Mouse (Mus musculus): ENCODE measurements at regions not wholly inside any gene's neighbourhood (a gene's known extent, or its start where the extent isn't known, plus 50 kb on each side); places are given as distances from the start of the nearest gene placed in this dataset.

- Histone ChIP-seq H3K27me3 (replicated peaks) (no peaks in the 10 kb centered on the region), H3K4me2 (no peak overlapping the region), H3K9ac (no peak overlapping the region), H3K36me3 (no peaks in the 10 kb centered on the region), H3K4me3 (replicated peaks) (no peak overlapping the region), H3K4me1 (no peaks in the 10 kb centered on the region), H3K27ac (no peak overlapping the region), H3K9me3 (no peaks in the 10 kb centered on the region)
- ATAC-seq (ENCODE audit: insufficient read depth, low FRiP score, low read depth) = no peak
- 78% methylated on average over 1 of the region's 1 CpGs for WGBS
Observed at GRCm38 (mm10) chr3:19426130-19426556, 202.3 kb downstream of the 1700064H15Rik start.

GRCm38 (mm10) chr3:19425322-19425721 is 203.2 kb downstream of the 1700064H15Rik start:
- Histone ChIP-seq H3K27ac (no peak overlapping the region), H3K4me1 (no peaks in the 10 kb centered on the region), H3K4me3 (replicated peaks) (no peak overlapping the region), H3K4me2 (no peak overlapping the region), H3K27me3 (replicated peaks) (no peaks in the 10 kb centered on the region), H3K36me3 (no peaks in the 10 kb centered on the region), H3K9ac (no peak overlapping the region), H3K9me3 (no peaks in the 10 kb centered on the region)
- no peak for ATAC-seq (ENCODE audit: insufficient read depth, low FRiP score, low read depth)
- 95% methylated on average over 1 of the region's 1 CpGs for WGBS

GRCm38 (mm10) chr3:19424384-19424783 is 204.1 kb downstream of the 1700064H15Rik start:
- H3K4me3 ChIP-seq (replicated peaks) = no peak overlapping the region
- no peaks in the 10 kb centered on the region for H3K9me3 ChIP-seq
- ATAC-seq (ENCODE audit: insufficient read depth, low FRiP score, low read depth) = no peak
- no peak overlapping the region for H3K27ac ChIP-seq
- no peaks in the 10 kb centered on the region for H3K4me1 ChIP-seq
- H3K27me3 ChIP-seq (replicated peaks) = no peaks in the 10 kb centered on the region
- no peak overlapping the region for H3K4me2 ChIP-seq
- no peaks in the 10 kb centered on the region for H3K36me3 ChIP-seq
- no peak overlapping the region for H3K9ac ChIP-seq

GRCm38 (mm10) chr3:19421430-19421944 is 207.0 kb downstream of the 1700064H15Rik start:
- no peak overlapping the region for H3K4me2 ChIP-seq
- 88% methylated on average over 1 of the region's 1 CpGs for WGBS
- H3K27me3 ChIP-seq (replicated peaks) = no peaks in the 10 kb centered on the region
- H3K9me3 ChIP-seq = no peaks in the 10 kb centered on the region
- H3K4me3 ChIP-seq (replicated peaks) = no peak overlapping the region
- H3K27ac ChIP-seq = no peak overlapping the region
- no peaks in the 10 kb centered on the region for H3K36me3 ChIP-seq
- no peaks in the 10 kb centered on the region for H3K4me1 ChIP-seq
- H3K9ac ChIP-seq = no peak overlapping the region
- no peak for ATAC-seq (ENCODE audit: insufficient read depth, low FRiP score, low read depth)

GRCm38 (mm10) chr3:19420912-19421311 is 207.6 kb downstream of the 1700064H15Rik start:
- H3K27ac ChIP-seq = no peak overlapping the region
- 90% methylated on average over 5 of the region's 5 CpGs for WGBS
- no peaks in the 10 kb centered on the region for H3K4me1 ChIP-seq
- no peak overlapping the region for H3K9ac ChIP-seq
- H3K4me2 ChIP-seq = no peak overlapping the region
- no peaks in the 10 kb centered on the region for H3K36me3 ChIP-seq
- no peak for ATAC-seq (ENCODE audit: insufficient read depth, low FRiP score, low read depth)
- no peak overlapping the region for H3K4me3 ChIP-seq (replicated peaks)
- no peaks in the 10 kb centered on the region for H3K9me3 ChIP-seq
- no peaks in the 10 kb centered on the region for H3K27me3 ChIP-seq (replicated peaks)

- Histone ChIP-seq H3K9ac (no peak overlapping the region), H3K27me3 (replicated peaks) (no peaks in the 10 kb centered on the region), H3K36me3 (no peaks in the 10 kb centered on the region), H3K4me1 (no peaks in the 10 kb centered on the region), H3K4me2 (no peak overlapping the region), H3K27ac (no peak overlapping the region), H3K4me3 (replicated peaks) (no peak overlapping the region), H3K9me3 (no peaks in the 10 kb centered on the region)
- no peak for ATAC-seq (ENCODE audit: insufficient read depth, low FRiP score, low read depth)
- 27% methylated on average over 3 of the region's 3 CpGs for WGBS
Observed at GRCm38 (mm10) chr3:19410938-19411515, 217.4 kb downstream of the 1700064H15Rik start.

- Histone ChIP-seq H3K9me3 (no peaks in the 10 kb centered on the region), H3K4me2 (no peak overlapping the region), H3K36me3 (no peaks in the 10 kb centered on the region), H3K27ac (no peak overlapping the region), H3K4me1 (no peaks in the 10 kb centered on the region), H3K9ac (no peak overlapping the region), H3K27me3 (replicated peaks) (no peaks in the 10 kb centered on the region), H3K4me3 (replicated peaks) (no peak overlapping the region)
- ATAC-seq (ENCODE audit: insufficient read depth, low FRiP score, low read depth) = no peak
- 51% methylated on average over 2 of the region's 2 CpGs for WGBS
Observed at GRCm38 (mm10) chr3:19408283-19408682, 220.2 kb downstream of the 1700064H15Rik start.

GRCm38 (mm10) chr3:19407591-19408090 is 220.8 kb downstream of the 1700064H15Rik start:
- Histone ChIP-seq H3K9me3 (no peaks in the 10 kb centered on the region), H3K4me1 (no peaks in the 10 kb centered on the region), H3K4me3 (replicated peaks) (no peak overlapping the region), H3K27ac (no peak overlapping the region), H3K36me3 (no peaks in the 10 kb centered on the region), H3K27me3 (replicated peaks) (no peaks in the 10 kb centered on the region), H3K9ac (no peak overlapping the region), H3K4me2 (no peak overlapping the region)
- no peak for ATAC-seq (ENCODE audit: insufficient read depth, low FRiP score, low read depth)
- 74% methylated on average over 2 of the region's 2 CpGs for WGBS

GRCm38 (mm10) chr3:19406351-19407151 is 221.9 kb downstream of the 1700064H15Rik start:
- no peaks in the 10 kb centered on the region for H3K9me3 ChIP-seq
- no peaks in the 10 kb centered on the region for H3K27me3 ChIP-seq (replicated peaks)
- ATAC-seq (ENCODE audit: insufficient read depth, low FRiP score, low read depth) = no peak
- H3K9ac ChIP-seq = no peak overlapping the region
- no peaks in the 10 kb centered on the region for H3K36me3 ChIP-seq
- H3K4me2 ChIP-seq = no peak overlapping the region
- H3K4me3 ChIP-seq (replicated peaks) = no peak overlapping the region
- H3K27ac ChIP-seq = no peak overlapping the region
- H3K4me1 ChIP-seq = no peaks in the 10 kb centered on the region
- WGBS = 62% methylated on average over 14 of the region's 14 CpGs

- Histone ChIP-seq H3K9me3 (no peaks in the 10 kb centered on the region), H3K27ac (no peak overlapping the region), H3K36me3 (no peaks in the 10 kb centered on the region), H3K4me1 (no peaks in the 10 kb centered on the region), H3K4me2 (no peak overlapping the region), H3K9ac (no peak overlapping the region), H3K4me3 (replicated peaks) (no peak overlapping the region), H3K27me3 (replicated peaks) (no peaks in the 10 kb centered on the region)
- 17% methylated on average over 2 of the region's 2 CpGs for WGBS
- no peak for ATAC-seq (ENCODE audit: insufficient read depth, low FRiP score, low read depth)
Observed at GRCm38 (mm10) chr3:19385675-19386074, 242.8 kb downstream of the 1700064H15Rik start.

- Histone ChIP-seq H3K4me1 (no peaks in the 10 kb centered on the region), H3K27ac (no peak overlapping the region), H3K27me3 (replicated peaks) (no peaks in the 10 kb centered on the region), H3K9ac (no peak overlapping the region), H3K9me3 (no peaks in the 10 kb centered on the region), H3K36me3 (no peaks in the 10 kb centered on the region), H3K4me2 (no peak overlapping the region), H3K4me3 (replicated peaks) (no peak overlapping the region)
- ATAC-seq (ENCODE audit: insufficient read depth, low FRiP score, low read depth) = no peak
- 84% methylated on average over 1 of the region's 1 CpGs for WGBS
Observed at GRCm38 (mm10) chr3:19368998-19369397, 259.5 kb downstream of the 1700064H15Rik start.

GRCm38 (mm10) chr3:19367761-19368160 is 260.7 kb downstream of the 1700064H15Rik start:
- no peaks in the 10 kb centered on the region for H3K36me3 ChIP-seq
- H3K4me1 ChIP-seq = no peaks in the 10 kb centered on the region
- ATAC-seq (ENCODE audit: insufficient read depth, low FRiP score, low read depth) = no peak
- no peaks in the 10 kb centered on the region for H3K9me3 ChIP-seq
- H3K4me3 ChIP-seq (replicated peaks) = no peak overlapping the region
- no peak overlapping the region for H3K27ac ChIP-seq
- no peak overlapping the region for H3K9ac ChIP-seq
- WGBS = 69% methylated on average over 2 of the region's 2 CpGs
- H3K4me2 ChIP-seq = no peak overlapping the region
- H3K27me3 ChIP-seq (replicated peaks) = no peaks in the 10 kb centered on the region
